ENCODE assay signal across 19 mouse cellular contexts in the genomic region with DNA sequence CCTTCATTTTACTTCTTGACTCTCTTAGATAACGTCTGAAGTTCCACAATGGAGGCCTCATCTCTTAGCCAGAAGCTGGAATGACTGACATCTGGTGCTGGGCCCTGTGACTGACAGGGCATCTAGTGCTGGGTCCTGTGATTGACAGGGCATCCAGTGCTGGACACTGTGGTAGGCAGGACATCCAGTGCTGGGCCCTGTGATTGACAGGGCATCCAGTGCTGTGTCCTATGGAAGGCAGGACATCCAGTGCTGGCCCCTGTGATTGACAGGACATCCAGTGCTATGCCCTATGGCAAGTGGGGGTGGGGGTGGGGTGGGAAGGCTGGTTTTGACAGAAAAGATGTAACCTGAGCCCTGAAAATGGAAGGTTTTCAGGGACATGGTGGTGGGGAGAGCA. TPM values are rescaled to one million over a fixed set of nuclear protein-coding genes. Genes with fewer than 3 reads are reported as not detected.
DNase-seq lines count a peak whose midpoint lies in the region; ATAC-seq and TF ChIP-seq lines count a peak whose summit lies in the region.
"Had no signal": no experiment of that assay in that cellular context is flagged by ENCODE, and none has a peak within 500 bp of the region (broad histone marks: within the 10 kb centered on the region; RNA-seq: fewer than 3 reads in every experiment).

No protein-coding gene starts in this region.

- whole genome bisulfite sequencing in kidney, embryonic 14.5 days, result 94% methylated on average over 1 of the region's 1 CpGs
- 76% methylated on average over 1 of the region's 1 CpGs for WGBS in midbrain, postnatal 0 days
- WGBS in midbrain, embryonic 14.5 days, result 73% methylated on average over 1 of the region's 1 CpGs
- 94% methylated on average over 1 of the region's 1 CpGs for whole genome bisulfite sequencing in limb, embryonic 13.5 days
- WGBS in stomach, postnatal 0 days, result 90% methylated on average over 1 of the region's 1 CpGs

- H3K4me1 ChIP-seq in kidney, embryonic 14.5 days (ENCODE audit: control insufficient read depth, insufficient read depth, low read length), result 0 out of 2 replicates have a peak, but pooled peaks cover 4% of the 10 kb centered on the region
- H3K4me1 ChIP-seq in midbrain, postnatal 0 days (ENCODE audit: insufficient read depth, low read length), result no peaks in the 10 kb centered on the region
- peaks cover 6% of the 10 kb centered on the region; the same call in 1 of the 2 replicates for H3K4me1 ChIP-seq in midbrain, embryonic 14.5 days (ENCODE audit: control insufficient read depth, insufficient read depth, low read length)
- H3K4me1 ChIP-seq in limb, embryonic 13.5 days, result peaks cover 21% of the 10 kb centered on the region
- H3K4me1 ChIP-seq in stomach, postnatal 0 days (replicated peaks; ENCODE audit: control insufficient read depth, insufficient read depth), result no peaks in the 10 kb centered on the region

- H3K4me3 ChIP-seq in kidney, embryonic 14.5 days (ENCODE audit: low read length), result no peak overlapping the region
- H3K4me3 ChIP-seq in midbrain, postnatal 0 days (ENCODE audit: low read depth, low read length), result no peak overlapping the region
- no peak overlapping the region for H3K4me3 ChIP-seq in midbrain, embryonic 14.5 days (replicated peaks; ENCODE audit: low read depth, low read length)
- no peak overlapping the region for H3K4me3 ChIP-seq in limb, embryonic 13.5 days
- no peak overlapping the region for H3K4me3 ChIP-seq in stomach, postnatal 0 days (ENCODE audit: low read depth, low read length)
- H3K4me3 ChIP-seq: embryonic facial prominence, embryonic 12.5 days; forebrain, embryonic 12.5 days; midbrain, embryonic 10.5 days; neural tube, embryonic 13.5 days had no signal

- TF ChIP-seq EP300 in stomach, postnatal 0 days (optimal IDR thresholded peaks at IDR 0.05), result no peak

- no peak for TF ChIP-seq CTCF in midbrain, postnatal 0 days (IDR thresholded peaks at IDR 0.05)
- no peak for TF ChIP-seq CTCF in stomach, postnatal 0 days (IDR thresholded peaks at IDR 0.05; ENCODE audit: low read depth)

- H3K9ac ChIP-seq in kidney, embryonic 14.5 days (ENCODE audit: low read depth, low read length), result no peak overlapping the region
- H3K9ac ChIP-seq in midbrain, postnatal 0 days (replicated peaks; ENCODE audit: low read length, poor library complexity, severe bottlenecking), result no peak overlapping the region
- no peak overlapping the region for H3K9ac ChIP-seq in midbrain, embryonic 14.5 days (replicated peaks; ENCODE audit: low read length)
- no peak overlapping the region for H3K9ac ChIP-seq in limb, embryonic 13.5 days
- no peak overlapping the region for H3K9ac ChIP-seq in stomach, postnatal 0 days (ENCODE audit: low read length)
- H3K9ac ChIP-seq: embryonic facial prominence, embryonic 12.5 days; forebrain, embryonic 12.5 days; neural tube, embryonic 13.5 days had no signal

- H3K27ac ChIP-seq in kidney, embryonic 14.5 days (ENCODE audit: low read depth, low read length), result peak overlapping the region; percentile 51; the same call in 1 of the 2 replicates
- no peak overlapping the region for H3K27ac ChIP-seq in midbrain, postnatal 0 days (ENCODE audit: low read depth, low read length)
- no peak overlapping the region for H3K27ac ChIP-seq in midbrain, embryonic 14.5 days (replicated peaks; ENCODE audit: low read depth, low read length)
- 0 out of 2 replicates have a peak overlapping the region, but pooled peaks have one; percentile 4 for H3K27ac ChIP-seq in limb, embryonic 13.5 days
- H3K27ac ChIP-seq in stomach, postnatal 0 days (replicated peaks), result no peak overlapping the region
- H3K27ac ChIP-seq: embryonic facial prominence, embryonic 12.5 days; midbrain, embryonic 10.5 days; neural tube, embryonic 13.5 days had no signal

- no peak for DNase-seq in kidney, postnatal 10 days
- DNase-seq in midbrain, postnatal 0 days (ENCODE audit: low spot score), result no peak
- no peak for DNase-seq in midbrain, embryonic 14.5 days
- no peak for DNase-seq in stomach, postnatal 0 days (ENCODE audit: low spot score)
- DNase-seq in retina, embryonic 14.5 days (ENCODE audit: low spot score), result no peak
- DNase-seq in thymus, adult 18-20 months, result no peak
- DNase-seq: adrenal gland, postnatal 25 days; cerebellum, postnatal 14 days; kidney, postnatal 14 days; layer of hippocampus, postnatal 36 days; lung, adult 18-20 months; thymus, postnatal 36 days had no signal

- H3K4me2 ChIP-seq in kidney, embryonic 14.5 days (replicated peaks; ENCODE audit: low read depth, low read length), result no peak overlapping the region
- H3K4me2 ChIP-seq in midbrain, postnatal 0 days (ENCODE audit: low read depth, low read length, poor library complexity, severe bottlenecking), result no peak overlapping the region
- H3K4me2 ChIP-seq in midbrain, embryonic 14.5 days (ENCODE audit: low read length), result no peak overlapping the region
- H3K4me2 ChIP-seq in limb, embryonic 13.5 days (replicated peaks), result no peak overlapping the region
- no peak overlapping the region for H3K4me2 ChIP-seq in stomach, postnatal 0 days (replicated peaks; ENCODE audit: low read depth)
- H3K4me2 ChIP-seq: embryonic facial prominence, embryonic 12.5 days; forebrain, embryonic 12.5 days; neural tube, embryonic 13.5 days had no signal

- no peaks in the 10 kb centered on the region for H3K27me3 ChIP-seq in kidney, embryonic 14.5 days (ENCODE audit: control insufficient read depth, insufficient read depth, low read length)
- no peaks in the 10 kb centered on the region for H3K27me3 ChIP-seq in midbrain, postnatal 0 days (ENCODE audit: insufficient read depth, low read length)
- no peaks in the 10 kb centered on the region for H3K27me3 ChIP-seq in midbrain, embryonic 14.5 days (ENCODE audit: control insufficient read depth, insufficient read depth, low read length)
- H3K27me3 ChIP-seq in limb, embryonic 13.5 days, result no peaks in the 10 kb centered on the region; the same call in 1 of the 2 replicates
- H3K27me3 ChIP-seq in stomach, postnatal 0 days (ENCODE audit: control insufficient read depth, insufficient read depth, low read length), result no peaks in the 10 kb centered on the region
- H3K27me3 ChIP-seq: embryonic facial prominence, embryonic 12.5 days; forebrain, embryonic 12.5 days; neural tube, embryonic 13.5 days had no signal

- no peaks in the 10 kb centered on the region for H3K36me3 ChIP-seq in kidney, embryonic 14.5 days (ENCODE audit: control insufficient read depth, insufficient read depth, low read length)
- H3K36me3 ChIP-seq in midbrain, postnatal 0 days (ENCODE audit: insufficient read depth, low read length), result no peaks in the 10 kb centered on the region
- H3K36me3 ChIP-seq in midbrain, embryonic 14.5 days (ENCODE audit: control insufficient read depth, insufficient read depth, low read length), result no peaks in the 10 kb centered on the region
- no peaks in the 10 kb centered on the region for H3K36me3 ChIP-seq in limb, embryonic 13.5 days
- H3K36me3 ChIP-seq in stomach, postnatal 0 days (ENCODE audit: control insufficient read depth, insufficient read depth, low read length), result no peaks in the 10 kb centered on the region
- H3K36me3 ChIP-seq: embryonic facial prominence, embryonic 12.5 days; forebrain, embryonic 12.5 days; midbrain, embryonic 10.5 days; neural tube, embryonic 13.5 days had no signal

- H3K9me3 ChIP-seq in kidney, embryonic 14.5 days (ENCODE audit: control insufficient read depth, low read length), result no peaks in the 10 kb centered on the region
- no peaks in the 10 kb centered on the region for H3K9me3 ChIP-seq in midbrain, postnatal 0 days (ENCODE audit: low read length)
- no peaks in the 10 kb centered on the region for H3K9me3 ChIP-seq in midbrain, embryonic 14.5 days (ENCODE audit: control insufficient read depth, low read length)
- no peaks in the 10 kb centered on the region for H3K9me3 ChIP-seq in limb, embryonic 13.5 days
- no peaks in the 10 kb centered on the region for H3K9me3 ChIP-seq in stomach, postnatal 0 days (ENCODE audit: control insufficient read depth, low read length)
- H3K9me3 ChIP-seq: embryonic facial prominence, embryonic 12.5 days; forebrain, embryonic 12.5 days; midbrain, embryonic 10.5 days; neural tube, embryonic 13.5 days had no signal

- 0 out of 2 replicates have a peak, but pooled peaks have one; percentile 52 for ATAC-seq in kidney, embryonic 14.5 days (ENCODE audit: low FRiP score, low TSS enrichment)
- 0 out of 2 replicates have a peak, but pooled peaks have one; percentile 27 for ATAC-seq in midbrain, postnatal 0 days (ENCODE audit: low FRiP score)
- no peak for ATAC-seq in midbrain, embryonic 14.5 days (ENCODE audit: low FRiP score, low TSS enrichment)
- peak; percentile 32; the same call in 1 of the 2 replicates for ATAC-seq in limb, embryonic 13.5 days (ENCODE audit: low FRiP score, low read depth)
- 0 out of 2 replicates have a peak, but pooled peaks have one; percentile 35 for ATAC-seq in stomach, postnatal 0 days (ENCODE audit: low FRiP score, low TSS enrichment)
- ATAC-seq: CD4-positive, CD25-positive, alpha-beta regulatory T cell, adult 4 months had no signal

RNA-seq across cellular contexts. Expression of a gene that starts 52.1 kb away (rescaled TPM):
- polyA plus RNA-seq in kidney, embryonic 14.5 days (2014; fragmentation: Nextera tagmentation; extraction: Ambion mirVana), result 33.3 and 36.7 TPM in 2 replicates
- total RNA-seq in midbrain, postnatal 0 days (2014; rRNA removed), result 16.1 and 22.2 TPM in 2 replicates
- polyA plus RNA-seq in midbrain, postnatal 0 days (2015; fragmentation: Nextera tagmentation; extraction: Ambion mirVana), result 22.9 and 23.4 TPM in 2 replicates
- 25.8 and 31.6 TPM in 2 replicates for polyA plus RNA-seq in midbrain, embryonic 14.5 days (2014; fragmentation: Nextera tagmentation; extraction: Ambion mirVana)
- polyA plus RNA-seq in limb, embryonic 13.5 days (2015; fragmentation: Nextera tagmentation; extraction: Ambion mirVana), result 14.0 and 14.5 TPM in 2 replicates
- 10.6 and 11.1 TPM in 2 replicates for polyA plus RNA-seq in stomach, postnatal 0 days (2015; fragmentation: Nextera tagmentation; extraction: Ambion mirVana)

Comparison
In these comparisons a context has a peak if more than half of its experiments do, and no peak if none do; other contexts are left out.
1. H3K27ac ChIP-seq: peak in kidney, embryonic 14.5 days (single experiment) and limb, embryonic 13.5 days (single experiment); none in midbrain, postnatal 0 days (single experiment), midbrain, embryonic 14.5 days (single experiment) and stomach, postnatal 0 days (single experiment).